Mouse (Mus musculus) E14TG2a.4 (cell line): ENCODE measurements at regions not wholly inside any gene's neighbourhood (a gene's known extent, or its start where the extent isn't known, plus 50 kb on each side); places are given as distances from the start of the nearest gene placed in this dataset.
A peak's percentile ranks its signal among the peaks of the same experiment; 100 is the strongest.
"Not testable (repeated sequence)": the region's sequence is repeated elsewhere in the genome, so short reads cannot be mapped to it uniquely, and the experiment has no call there.

Experiments
- H3K27me3 ChIP-seq: 2 replicates; pipeline ENCODE4 v1.6.1; 2014; ENCODE audit warnings: low read length, control low read depth; ENCODE audit not compliant: insufficient read depth
- H3K36me3 ChIP-seq: 2 replicates; pipeline ENCODE4 v1.6.1; 2014; ENCODE audit warnings: low read length, control low read depth; ENCODE audit not compliant: insufficient read depth
- H3K4me1 ChIP-seq: replicated peaks from 2 replicates; pipeline ENCODE4 v1.6.1; 2014; ENCODE audit warnings: low read depth, low read length, control low read depth
- H3K4me3 ChIP-seq: replicated peaks from 2 replicates; pipeline ENCODE4 v1.5.1; 2014; ENCODE audit warnings: mild to moderate bottlenecking, low read length
- H3K9me3 ChIP-seq: 2 replicates; pipeline ENCODE4 v1.6.1; 2014; ENCODE audit warnings: low read length, control low read depth
- CTCF ChIP-seq: conservative IDR thresholded peaks from 2 replicates; pipeline ENCODE4 v1.5.1; 2014; ENCODE audit warnings: low read length
- NANOG ChIP-seq: IDR thresholded peaks from 2 replicates; pipeline ENCODE4 v1.6.1; 2014; ENCODE audit warnings: borderline replicate concordance, low read length, mixed read lengths

- not testable (repeated sequence) for H3K27me3 ChIP-seq, H3K36me3 ChIP-seq
- Histone ChIP-seq H3K4me3 (peak overlapping the region; percentile 49; the same call in 1 of the 2 replicates), H3K9me3 (peaks cover 15% of the 10 kb centered on the region), H3K4me1 (peaks cover 13% of the 10 kb centered on the region)
- TF ChIP-seq CTCF: 0 out of 2 replicates have a peak, but pooled peaks have one; percentile 4
Observed at GRCm38 (mm10) chr13:12680283-12680953, 114.7 kb downstream of the Ero1lb start.

GRCm38 (mm10) chr13:12677372-12677771 is 111.7 kb downstream of the Ero1lb start:
- H3K4me3 ChIP-seq: no peak overlapping the region
- TF ChIP-seq NANOG (peak; percentile 18; the same call in 1 of the 2 replicates), CTCF (no peak)
- H3K27me3 ChIP-seq: no peaks in the 10 kb centered on the region
- peaks cover 13% of the 10 kb centered on the region for H3K4me1 ChIP-seq
- H3K36me3 ChIP-seq: no peaks in the 10 kb centered on the region
- H3K9me3 ChIP-seq: peaks cover 11% of the 10 kb centered on the region

GRCm38 (mm10) chr13:12671011-12671410 is 105.3 kb downstream of the Ero1lb start:
- H3K4me3 ChIP-seq, H3K36me3 ChIP-seq, H3K27me3 ChIP-seq, H3K9me3 ChIP-seq, H3K4me1 ChIP-seq: not testable (repeated sequence)

- not testable (repeated sequence) for H3K9me3 ChIP-seq, H3K36me3 ChIP-seq, H3K27me3 ChIP-seq, H3K4me3 ChIP-seq, H3K4me1 ChIP-seq
Observed at GRCm38 (mm10) chr13:12668742-12669141, 103.1 kb downstream of the Ero1lb start.

- H3K9me3 ChIP-seq, H3K4me3 ChIP-seq, H3K4me1 ChIP-seq, H3K27me3 ChIP-seq, H3K36me3 ChIP-seq: not testable (repeated sequence)
Observed at GRCm38 (mm10) chr13:12667727-12668665, 102.3 kb downstream of the Ero1lb start.

GRCm38 (mm10) chr13:12666050-12666449 is 100.4 kb downstream of the Ero1lb start:
- H3K36me3 ChIP-seq, H3K27me3 ChIP-seq, H3K4me1 ChIP-seq, H3K4me3 ChIP-seq, H3K9me3 ChIP-seq: not testable (repeated sequence)
